Mouse (Mus musculus) stomach, embryonic 16.5 days (tissue): ENCODE results near the gene Fcgr1. TPM values are rescaled to one million over a fixed set of nuclear protein-coding genes. Genes with fewer than 3 reads are reported as not detected.
A peak's percentile ranks its signal among the peaks of the same experiment; 100 is the strongest.
"Not testable (repeated sequence)": the region's sequence is repeated elsewhere in the genome, so short reads cannot be mapped to it uniquely, and the experiment has no call there.

ENCODE experiments used
- ATAC-seq: fragments of 200-750 bp; cut with Nextera tagmentation; 2 replicates; pipeline ENCODE4 v1.8.0; 2017; ENCODE audit warnings: moderate number of reproducible peaks, moderate TSS enrichment; ENCODE audit not compliant: insufficient read depth, low FRiP score
- H3K27ac ChIP-seq: fragments of 300-500 bp; sonication (generic); 2 replicates; pipeline ENCODE4 v1.5.1; 2014; ENCODE audit warnings: low read length
- H3K27me3 ChIP-seq: fragments of 300-500 bp; sonication (generic); 2 replicates; pipeline ENCODE4 v1.6.1; 2014; ENCODE audit warnings: low read length, control low read depth, mixed read lengths; ENCODE audit not compliant: control insufficient read depth, insufficient read depth
- H3K36me3 ChIP-seq: fragments of 300-500 bp; sonication (generic); 2 replicates; pipeline ENCODE4 v1.6.1; 2014; ENCODE audit warnings: low read length; ENCODE audit not compliant: control insufficient read depth, insufficient read depth
- H3K4me1 ChIP-seq: fragments of 300-500 bp; sonication (generic); 2 replicates; pipeline ENCODE4 v1.6.1; 2014; ENCODE audit warnings: low read length, control low read depth, mixed read lengths; ENCODE audit not compliant: control insufficient read depth, insufficient read depth
- H3K4me2 ChIP-seq: fragments of 300-500 bp; sonication (generic); 2 replicates; pipeline ENCODE4 v1.6.1; 2014; ENCODE audit warnings: low read depth, low read length, mixed read lengths
- H3K4me3 ChIP-seq: fragments of 300-500 bp; sonication (generic); replicated peaks from 2 replicates; pipeline ENCODE4 v1.5.1; 2014; ENCODE audit warnings: mild to moderate bottlenecking, low read length
- H3K9ac ChIP-seq: fragments of 300-500 bp; sonication (generic); 2 replicates; pipeline ENCODE4 v1.6.1; 2014; ENCODE audit warnings: low read length
- H3K9me3 ChIP-seq: fragments of 300-500 bp; sonication (generic); replicated peaks from 2 replicates; pipeline ENCODE4 v1.6.1; 2016; ENCODE audit warnings: low read length, control low read depth; ENCODE audit not compliant: control insufficient read depth
- WGBS: fragments of 180-500 bp; shearing (Covaris S2); extraction: QIAGEN DNeasy Blood & Tissue Kit; methylation state at CpG from one replicate; pipeline ENCODE4 v1.1.7; 2014; 5-methylcytosine and 5-hydroxymethylcytosine counted together
- polyA plus RNA-seq: library from polyadenylated mRNA; unstranded; fragments of >200 nt; fragmentation: Nextera tagmentation; extraction: Ambion mirVana; gene quantifications from 2 replicates; pipeline ENCODE4 v1.2.1, GENCODE M21; 2015

Fcgr1 gene
- polyA plus RNA-seq, 1 experiment from 2014 or later = 3.0 TPM

DNA sequence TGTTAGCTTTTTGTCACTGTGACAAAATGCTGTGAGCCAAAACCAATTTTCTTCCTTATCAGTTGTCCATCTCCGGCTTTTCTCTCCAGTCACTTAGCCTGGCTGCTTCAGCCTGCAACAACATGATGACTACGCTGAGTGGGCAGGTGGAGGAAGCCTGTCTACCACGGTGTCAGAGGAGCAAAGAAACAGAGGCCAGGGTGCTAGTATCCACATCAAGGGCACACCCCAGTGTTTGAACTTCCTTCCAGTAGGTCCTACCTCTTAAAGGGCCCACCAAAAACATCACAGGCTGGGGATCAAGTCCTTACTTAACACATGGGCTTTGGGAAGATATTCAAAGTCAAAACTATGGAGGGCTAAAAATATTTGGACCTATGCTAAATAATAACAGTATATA is 15.7 kb upstream of the Fcgr1 start:
- ATAC-seq = no peak
- Histone ChIP-seq H3K9me3 (no peaks in the 10 kb centered on the region), H3K36me3 (no peaks in the 10 kb centered on the region), H3K27ac (no peak overlapping the region), H3K4me1 (no peaks in the 10 kb centered on the region), H3K4me2 (no peak overlapping the region), H3K9ac (no peak overlapping the region), H3K27me3 (no peaks in the 10 kb centered on the region), H3K4me3 (no peak overlapping the region)
- 47% methylated on average over 3 of the region's 3 CpGs for WGBS

GRCm38 (mm10) chr3:96306506-96306905 is 12.7 kb upstream of the Fcgr1 start:
- ATAC-seq = no peak
- Histone ChIP-seq H3K9ac (no peak overlapping the region), H3K4me1 (no peaks in the 10 kb centered on the region), H3K4me3 (no peak overlapping the region), H3K27ac (no peak overlapping the region), H3K9me3 (no peaks in the 10 kb centered on the region), H3K36me3 (no peaks in the 10 kb centered on the region), H3K4me2 (no peak overlapping the region), H3K27me3 (no peaks in the 10 kb centered on the region)
- WGBS = 64% methylated on average over 9 of the region's 9 CpGs

DNA sequence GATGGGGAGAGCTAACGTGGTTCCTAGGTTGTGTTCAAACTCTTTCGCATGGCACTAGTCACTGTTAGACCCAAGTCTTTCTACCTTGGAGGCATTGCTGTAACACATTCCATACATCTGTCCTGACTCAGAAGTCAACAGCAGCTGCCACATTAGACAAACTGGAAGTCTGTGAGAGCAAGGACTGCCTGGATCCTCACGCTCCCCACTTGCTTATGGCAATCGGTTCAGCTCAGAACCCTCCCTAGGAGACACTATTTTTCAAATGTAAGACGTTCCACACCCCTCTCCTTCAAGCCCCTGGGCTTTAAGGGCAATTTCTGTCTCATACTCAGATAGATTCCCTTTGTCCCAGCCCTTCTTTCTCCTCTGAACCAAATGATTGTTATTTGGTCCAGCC is 8.3 kb upstream of the Fcgr1 start:
- no peaks in the 10 kb centered on the region for H3K36me3 ChIP-seq
- 70% methylated on average over 5 of the region's 5 CpGs for WGBS
- no peak overlapping the region for H3K27ac ChIP-seq

GRCm38 (mm10) chr3:96300706-96301529 is 7.1 kb upstream of the Fcgr1 start:
- Histone ChIP-seq H3K27ac (no peak overlapping the region; the same call in 1 of the 2 replicates), H3K4me3 (peak overlapping the region; percentile 27), H3K9me3 (no peaks in the 10 kb centered on the region), H3K36me3 (no peaks in the 10 kb centered on the region), H3K27me3 (no peaks in the 10 kb centered on the region), H3K4me1 (no peaks in the 10 kb centered on the region), H3K9ac (peak overlapping the region; percentile 46; the same call in 1 of the 2 replicates), H3K4me2 (peak overlapping the region; percentile 46)
- 66% methylated on average over 26 of the region's 26 CpGs for WGBS
- ATAC-seq = no peak

More for the DNA sequence above, 8.3 kb upstream of the Fcgr1 start:
- Histone ChIP-seq H3K9ac (no peak overlapping the region), H3K4me1 (no peaks in the 10 kb centered on the region), H3K9me3 (no peaks in the 10 kb centered on the region), H3K27me3 (no peaks in the 10 kb centered on the region), H3K4me2 (no peak overlapping the region), H3K4me3 (no peak overlapping the region)
- no peak for ATAC-seq

- Histone ChIP-seq H3K9ac (no peak overlapping the region), H3K9me3 (no peaks in the 10 kb centered on the region), H3K27me3 (no peaks in the 10 kb centered on the region), H3K4me2 (no peak overlapping the region), H3K27ac (no peak overlapping the region), H3K4me1 (no peaks in the 10 kb centered on the region), H3K36me3 (no peaks in the 10 kb centered on the region), H3K4me3 (no peak overlapping the region)
- no peak for ATAC-seq
- 97% methylated on average over 2 of the region's 2 CpGs for WGBS
These were observed 5.8 kb upstream of the Fcgr1 start for GRCm38 (mm10) chr3:96299562-96299961.

DNA sequence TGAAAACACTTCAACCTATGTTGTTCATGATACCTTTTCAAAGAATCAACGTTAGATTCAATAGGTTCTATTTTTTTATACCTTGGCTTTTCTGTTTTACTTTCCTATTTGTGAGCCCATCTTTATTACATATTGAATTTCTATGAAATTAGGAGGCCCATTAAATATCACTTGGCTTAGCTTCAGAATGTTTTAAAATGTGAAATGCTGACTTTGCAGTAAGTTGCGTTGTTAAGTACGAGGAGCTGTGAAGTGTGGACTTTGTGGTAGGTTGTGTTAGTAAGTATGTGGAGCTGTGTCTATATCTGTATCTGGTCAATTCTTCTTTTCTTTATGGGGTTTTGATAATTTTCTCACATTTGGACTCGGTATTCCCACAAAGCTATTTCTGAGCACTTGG is 4.6 kb upstream of the Fcgr1 start:
- Histone ChIP-seq H3K27ac (no peak overlapping the region), H3K9ac (no peak overlapping the region), H3K4me3 (no peak overlapping the region), H3K27me3 (no peaks in the 10 kb centered on the region), H3K4me2 (no peak overlapping the region), H3K9me3 (no peaks in the 10 kb centered on the region), H3K36me3 (no peaks in the 10 kb centered on the region), H3K4me1 (no peaks in the 10 kb centered on the region)
- 86% methylated on average over 4 of the region's 4 CpGs for WGBS
- ATAC-seq = no peak

- H3K4me2 ChIP-seq = no peak overlapping the region
- no peak overlapping the region for H3K9ac ChIP-seq
- H3K4me1 ChIP-seq = no peaks in the 10 kb centered on the region
- no peak overlapping the region for H3K4me3 ChIP-seq
- no peak overlapping the region for H3K27ac ChIP-seq
- H3K27me3 ChIP-seq = no peaks in the 10 kb centered on the region
- no peaks in the 10 kb centered on the region for H3K9me3 ChIP-seq
- H3K36me3 ChIP-seq = no peaks in the 10 kb centered on the region
- no peak for ATAC-seq
- WGBS = 54% methylated on average over 5 of the region's 5 CpGs
These were observed 401 bp downstream of the Fcgr1 start for GRCm38 (mm10) chr3:96293368-96293767.

GRCm38 (mm10) chr3:96292641-96293040 is 1.1 kb downstream of the Fcgr1 start:
- 63% methylated on average over 6 of the region's 6 CpGs for WGBS
- H3K27me3 ChIP-seq = no peaks in the 10 kb centered on the region
- ATAC-seq = no peak
- no peak overlapping the region for H3K27ac ChIP-seq
- H3K4me2 ChIP-seq = no peak overlapping the region
- H3K36me3 ChIP-seq = no peaks in the 10 kb centered on the region
- peak overlapping the region; percentile 31; the same call in 1 of the 2 replicates for H3K9ac ChIP-seq
- H3K9me3 ChIP-seq = no peaks in the 10 kb centered on the region
- H3K4me1 ChIP-seq = no peaks in the 10 kb centered on the region
- no peak overlapping the region for H3K4me3 ChIP-seq

- not testable (repeated sequence) for H3K9me3 ChIP-seq, H3K36me3 ChIP-seq, H3K4me1 ChIP-seq, H3K9ac ChIP-seq, H3K27me3 ChIP-seq, H3K4me2 ChIP-seq, H3K27ac ChIP-seq, H3K4me3 ChIP-seq, ATAC-seq
- 83% methylated on average over 3 of the region's 3 CpGs for WGBS
These were observed 3.0 kb downstream of the Fcgr1 start for GRCm38 (mm10) chr3:96290727-96291126.
